9 mouse cellular contexts compared by ENCODE assay signal in genomic region chr2:91455826-91456225, GRCm38 (mm10). TPM values are rescaled to one million over a fixed set of nuclear protein-coding genes. Genes with fewer than 3 reads are reported as not detected.
DNase-seq lines count a peak whose midpoint lies in the region; ATAC-seq and TF ChIP-seq lines count a peak whose summit lies in the region.
"Had no signal": no experiment of that assay in that cellular context is flagged by ENCODE, and none has a peak within 500 bp of the region (broad histone marks: within the 10 kb centered on the region; RNA-seq: fewer than 3 reads in every experiment).

No protein-coding gene starts in this region.

- H3K27me3 ChIP-seq in midbrain, embryonic 11.5 days (ENCODE audit: control insufficient read depth, insufficient read depth, low read length): no peaks in the 10 kb centered on the region
- no peaks in the 10 kb centered on the region for H3K27me3 ChIP-seq in midbrain, embryonic 10.5 days (ENCODE audit: low read depth, poor library complexity, severe bottlenecking)
- H3K27me3 ChIP-seq in lung, embryonic 14.5 days (ENCODE audit: insufficient read depth, low read length): no peaks in the 10 kb centered on the region

- DNase-seq in gastrocnemius, adult 2 months: no peak
- DNase-seq in gastrocnemius, postnatal 14 days: no peak
- DNase-seq in midbrain, embryonic 11.5 days (ENCODE audit: low spot score, missing footprints): peak; percentile 92
- DNase-seq in midbrain, embryonic 10.5 days (ENCODE audit: low spot score): no peak
- peak; percentile 82 for DNase-seq in lung, embryonic 14.5 days
- no peak for DNase-seq in thymus, postnatal 36 days
- no peak for DNase-seq in left cerebral cortex, adult 8-10 months (ENCODE audit: low spot score in 2 of 2)

- no peak overlapping the region for H3K4me3 ChIP-seq in gastrocnemius, adult 2 months
- H3K4me3 ChIP-seq in midbrain, embryonic 11.5 days (ENCODE audit: low read depth, low read length): no peak overlapping the region
- H3K4me3 ChIP-seq in midbrain, embryonic 10.5 days: no peak overlapping the region
- H3K4me3 ChIP-seq in lung, embryonic 14.5 days (ENCODE audit: low read depth, low read length): no peak overlapping the region
- H3K4me3 ChIP-seq: neural tube, embryonic 13.5 days had no signal

- H3K4me2 ChIP-seq in midbrain, embryonic 11.5 days: no peak overlapping the region
- no peak overlapping the region for H3K4me2 ChIP-seq in lung, embryonic 14.5 days
- H3K4me2 ChIP-seq: neural tube, embryonic 13.5 days had no signal

- no peaks in the 10 kb centered on the region for H3K36me3 ChIP-seq in midbrain, embryonic 11.5 days (ENCODE audit: control insufficient read depth, insufficient read depth, low read length)
- peaks cover 7% of the 10 kb centered on the region for H3K36me3 ChIP-seq in midbrain, embryonic 10.5 days
- no peaks in the 10 kb centered on the region for H3K36me3 ChIP-seq in lung, embryonic 14.5 days (ENCODE audit: insufficient read depth)
- H3K36me3 ChIP-seq: neural tube, embryonic 13.5 days had no signal

- intact Hi-C loops in gastrocnemius, adult 2 months (cut with DNase I): loop anchor here (2.0 kb wide), 1 partner anchor 25 kb away; no protein-coding TSS in a partner anchor
- intact Hi-C loops in gastrocnemius, postnatal 14 days (cut with DNase I; ENCODE audit: low total_unique reads): no loop called here

- peak; percentile 71 for TF ChIP-seq CTCF in gastrocnemius, adult 2 months (IDR thresholded peaks at IDR 0.05)
- TF ChIP-seq CTCF in lung, embryonic 14.5 days (IDR thresholded peaks at IDR 0.05; ENCODE audit: low read depth): peak; percentile 79

- H3K9ac ChIP-seq in midbrain, embryonic 11.5 days (ENCODE audit: low read length): no peak overlapping the region
- no peak overlapping the region for H3K9ac ChIP-seq in lung, embryonic 14.5 days
- H3K9ac ChIP-seq: neural tube, embryonic 13.5 days had no signal

- WGBS in midbrain, embryonic 11.5 days: 2% methylated on average over 4 of the region's 4 CpGs
- 8% methylated on average over 4 of the region's 4 CpGs for WGBS in midbrain, embryonic 10.5 days
- WGBS in lung, embryonic 14.5 days: 4% methylated on average over 4 of the region's 4 CpGs

- ATAC-seq in midbrain, embryonic 11.5 days (ENCODE audit: low FRiP score): peak; percentile 12; the same call in 1 of the 2 replicates
- peak; percentile 70 for ATAC-seq in common myeloid progenitor, adult 5-6 weeks (replicated peaks; ENCODE audit: low read depth, poor library complexity, severe bottlenecking)
- no peak for ATAC-seq in lung, embryonic 14.5 days (ENCODE audit: insufficient read depth)

- no peak overlapping the region for H3K27ac ChIP-seq in gastrocnemius, adult 2 months
- no peak overlapping the region for H3K27ac ChIP-seq in midbrain, embryonic 11.5 days (ENCODE audit: low read depth, low read length)
- no peak overlapping the region for H3K27ac ChIP-seq in midbrain, embryonic 10.5 days (replicated peaks)
- H3K27ac ChIP-seq in lung, embryonic 14.5 days (ENCODE audit: low read depth): no peak overlapping the region
- H3K27ac ChIP-seq: neural tube, embryonic 13.5 days had no signal

- no peaks in the 10 kb centered on the region for H3K9me3 ChIP-seq in midbrain, embryonic 11.5 days (ENCODE audit: control insufficient read depth, low read length)
- no peaks in the 10 kb centered on the region for H3K9me3 ChIP-seq in midbrain, embryonic 10.5 days (replicated peaks)
- no peaks in the 10 kb centered on the region for H3K9me3 ChIP-seq in lung, embryonic 14.5 days (ENCODE audit: low read depth, low read length)
- H3K9me3 ChIP-seq: neural tube, embryonic 13.5 days had no signal

- peaks cover 19% of the 10 kb centered on the region for H3K4me1 ChIP-seq in midbrain, embryonic 11.5 days (ENCODE audit: control insufficient read depth, insufficient read depth, low read length)
- H3K4me1 ChIP-seq in midbrain, embryonic 10.5 days: peaks cover 51% of the 10 kb centered on the region
- H3K4me1 ChIP-seq in lung, embryonic 14.5 days (ENCODE audit: insufficient read depth): peaks cover 10% of the 10 kb centered on the region

RNA-seq across cellular contexts. Expression of gene Lrp4, which starts 1.5 kb away (rescaled TPM):
- total RNA-seq in gastrocnemius, adult 2 months (2021): 10 to 100 TPM in 1 of 2 experiments, 1 to 10 TPM in 1; 7.8 to 10.2 TPM
- total RNA-seq in gastrocnemius, postnatal 14 days (2021): 10 to 100 TPM; 13.9 to 15.4 TPM
- polyA plus RNA-seq in midbrain, embryonic 11.5 days (2014; fragmentation: Nextera tagmentation; extraction: Ambion mirVana): 5.3 and 6.1 TPM in 2 replicates
- polyA plus RNA-seq in midbrain, embryonic 10.5 days (2016; fragmentation: Nextera tagmentation; extraction: Ambion mirVana): 7.0 and 7.1 TPM in 2 replicates
- total RNA-seq in common myeloid progenitor, adult 5-6 weeks (2017): 0.63 and 1.3 TPM in 2 replicates
- polyA plus RNA-seq in lung, embryonic 14.5 days (2014; fragmentation: Nextera tagmentation; extraction: Ambion mirVana): 7.6 TPM in 2 replicates
- 10 to 100 TPM; 25.2 to 34.7 (median 28.3) TPM for total RNA-seq in left cerebral cortex, adult 8-10 months (2022)

RNA-seq across cellular contexts. Expression of gene 1110051M20Rik, which starts 11.3 kb away (rescaled TPM):
- total RNA-seq in gastrocnemius, adult 2 months (2021): 10 to 100 TPM; 13.4 to 20.0 TPM
- total RNA-seq in gastrocnemius, postnatal 14 days (2021): 10 to 100 TPM; 11.3 to 13.2 TPM
- polyA plus RNA-seq in midbrain, embryonic 11.5 days (2014; fragmentation: Nextera tagmentation; extraction: Ambion mirVana): 98.0 and 98.6 TPM in 2 replicates
- 87.1 and 98.5 TPM in 2 replicates for polyA plus RNA-seq in midbrain, embryonic 10.5 days (2016; fragmentation: Nextera tagmentation; extraction: Ambion mirVana)
- 12.2 and 28.9 TPM in 2 replicates for total RNA-seq in common myeloid progenitor, adult 5-6 weeks (2017)
- 73.3 and 73.4 TPM in 2 replicates for polyA plus RNA-seq in lung, embryonic 14.5 days (2014; fragmentation: Nextera tagmentation; extraction: Ambion mirVana)
- 100 to 1,000 TPM in 3 of 4 experiments, 10 to 100 TPM in 1; 99.4 to 118 (median 105) TPM for total RNA-seq in left cerebral cortex, adult 8-10 months (2022)

Comparison
In these comparisons a context has a peak if more than half of its experiments do, and no peak if none do; other contexts are left out.
1. DNase-seq: peak in midbrain, embryonic 11.5 days (single experiment) and lung, embryonic 14.5 days (single experiment); none in gastrocnemius, adult 2 months (single experiment), gastrocnemius, postnatal 14 days (single experiment), midbrain, embryonic 10.5 days (single experiment), thymus, postnatal 36 days (0 of 2) and left cerebral cortex, adult 8-10 months (0 of 2).